Mouse (Mus musculus) cerebellum, adult 11-12 months (tissue): ENCODE data around the gene Rgp1.
"Not testable (repeated sequence)": the region's sequence is repeated elsewhere in the genome, so short reads cannot be mapped to it uniquely, and the experiment has no call there.

Experiments
- DNase-seq: peaks from one replicate; pipeline ENCODE4 v3.0.0; 2022

Gene Rgp1

DNA sequence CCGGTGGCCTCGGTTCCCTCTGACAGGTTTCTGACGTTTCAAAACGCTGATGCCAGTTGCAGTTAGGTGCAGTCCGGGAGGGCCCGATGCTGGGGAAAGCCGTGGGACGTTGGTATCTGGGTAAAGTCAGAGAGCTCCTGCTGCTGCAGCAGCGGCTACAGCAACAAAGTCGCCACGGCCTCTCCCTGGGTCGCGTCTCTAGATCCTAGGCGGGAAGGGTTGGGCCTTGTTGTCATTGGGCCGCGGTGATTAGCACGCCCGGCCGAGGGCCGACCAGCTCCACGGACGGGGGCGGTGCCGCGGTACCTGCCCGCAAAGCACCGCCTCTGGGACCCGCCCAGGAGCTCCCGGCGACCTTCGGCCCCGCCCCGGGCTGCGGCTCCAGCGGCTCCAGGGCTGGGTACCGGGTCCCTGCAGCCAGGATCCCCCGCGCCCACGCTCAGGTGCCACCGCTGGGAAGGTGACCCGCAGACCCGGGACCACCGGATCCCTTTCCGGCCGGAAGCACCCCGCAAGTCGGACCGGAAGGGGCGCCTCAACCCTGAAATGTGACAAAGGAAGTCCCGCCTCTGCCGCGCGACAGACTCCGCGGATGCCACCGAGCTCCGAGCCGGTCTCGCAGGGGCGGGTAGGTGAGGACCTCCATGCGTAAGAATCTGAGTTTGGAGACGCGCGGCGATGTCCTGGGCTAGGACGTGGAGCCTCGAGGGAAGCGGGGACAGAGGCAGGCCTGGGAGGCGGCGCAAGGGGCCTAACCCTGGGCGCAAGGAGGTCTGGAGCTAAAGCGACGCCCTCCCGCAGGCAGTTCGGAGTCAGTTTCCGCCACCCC is at the start of gene Rgp1, which contains the start of gene Gba2:
Gene Rgp1 (plus strand): TSS at position 340 of the 829 bp plus-strand sequence.
Gene Gba2 (minus strand): TSS at position 498 of the 829 bp plus-strand sequence.
- peak; percentile 88 for DNase-seq

- no peak for DNase-seq
Measured at GRCm38 (mm10) chr4:43530081-43530501, 48.4 kb upstream of the Rgp1 start.

DNA sequence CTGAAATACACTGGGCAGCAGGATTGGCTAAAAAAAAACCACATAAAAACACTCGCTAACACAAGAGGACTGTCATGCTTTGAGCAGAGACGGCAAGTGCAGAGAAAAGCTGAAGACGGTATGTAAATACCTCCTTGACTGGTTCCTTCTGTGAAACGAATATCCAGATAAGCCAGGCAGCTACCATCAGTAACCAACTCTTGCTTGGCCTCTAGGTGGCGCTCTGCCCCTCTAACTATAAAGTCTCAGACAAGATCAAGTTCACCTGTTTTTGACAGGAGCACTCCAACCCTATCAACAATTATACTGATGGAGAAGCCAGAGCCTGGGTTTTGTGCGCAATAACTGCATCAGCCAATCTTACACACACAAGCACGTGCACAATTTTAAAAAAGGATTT is 47.9 kb upstream of the Rgp1 start:
- peak; percentile 62 for DNase-seq

DNA sequence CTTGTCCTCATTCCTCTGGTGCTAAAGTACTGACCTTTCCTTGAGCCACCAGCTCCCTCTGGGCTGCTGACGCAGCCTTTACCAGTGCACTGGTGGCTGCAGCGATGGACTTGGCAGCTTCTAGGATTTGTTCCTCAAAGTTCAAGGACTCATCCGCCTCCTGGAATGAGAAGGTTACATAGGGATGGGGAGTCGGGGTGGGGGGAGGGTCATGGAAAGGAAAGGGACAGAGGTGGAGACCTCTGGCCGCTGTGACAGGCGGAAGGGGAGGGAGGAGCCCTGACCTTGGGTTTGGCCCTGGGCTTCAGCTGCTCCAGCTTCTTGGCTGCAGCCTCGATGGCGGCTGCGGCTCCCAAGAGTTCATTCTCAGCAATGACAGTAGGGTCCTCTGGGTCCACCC is 45.2 kb upstream of the Rgp1 start:
- DNase-seq = no peak

- no peak for DNase-seq
Measured at GRCm38 (mm10) chr4:43535628-43536027, 42.9 kb upstream of the Rgp1 start.

GRCm38 (mm10) chr4:43536031-43536430 is 42.5 kb upstream of the Rgp1 start:
- DNase-seq = no peak

GRCm38 (mm10) chr4:43542044-43542443 is 36.5 kb upstream of the Rgp1 start:
- DNase-seq = no peak

- no peak for DNase-seq
Measured at GRCm38 (mm10) chr4:43546375-43547047, 32.0 kb upstream of the Rgp1 start.

DNA sequence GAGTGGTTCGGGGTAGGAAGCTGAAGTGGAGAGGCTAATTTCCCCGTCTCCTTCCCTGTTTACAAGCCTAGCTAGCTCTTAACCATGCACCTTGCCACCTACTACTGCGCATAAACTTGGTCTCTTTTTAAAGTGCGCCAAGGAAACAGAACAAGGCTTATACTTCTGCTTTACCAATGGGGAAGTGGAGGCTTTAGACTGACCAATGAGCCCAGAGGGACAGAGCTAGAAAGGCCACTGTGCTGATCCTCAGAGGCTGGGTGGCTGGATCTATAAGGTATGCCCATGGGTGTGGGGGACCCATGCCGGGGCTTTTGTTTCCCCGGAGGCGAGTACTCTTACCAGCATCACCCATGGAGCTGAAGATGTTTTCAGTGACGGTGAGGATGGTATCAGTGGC is 31.4 kb upstream of the Rgp1 start:
- no peak for DNase-seq

DNA sequence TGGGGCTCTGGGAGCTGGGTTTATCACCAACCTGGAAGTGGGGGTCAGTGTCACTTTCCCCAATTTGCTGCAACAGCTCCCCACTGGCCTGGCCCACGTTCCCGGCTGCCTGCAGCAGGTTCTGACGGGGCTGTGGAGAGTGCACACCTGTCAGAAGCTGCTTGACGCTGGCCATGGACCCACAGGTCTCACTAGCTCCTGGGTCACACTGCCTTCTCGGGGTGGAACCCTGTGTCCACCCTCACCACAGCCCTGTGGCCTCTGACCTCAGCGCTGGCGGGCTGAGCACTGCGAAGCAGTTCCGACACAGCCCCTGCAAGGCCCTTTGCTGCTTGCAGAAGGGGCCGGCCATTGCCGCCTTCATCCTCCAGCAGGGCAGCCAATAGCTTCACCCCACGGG is 29.5 kb upstream of the Rgp1 start:
- DNase-seq = no peak

DNA sequence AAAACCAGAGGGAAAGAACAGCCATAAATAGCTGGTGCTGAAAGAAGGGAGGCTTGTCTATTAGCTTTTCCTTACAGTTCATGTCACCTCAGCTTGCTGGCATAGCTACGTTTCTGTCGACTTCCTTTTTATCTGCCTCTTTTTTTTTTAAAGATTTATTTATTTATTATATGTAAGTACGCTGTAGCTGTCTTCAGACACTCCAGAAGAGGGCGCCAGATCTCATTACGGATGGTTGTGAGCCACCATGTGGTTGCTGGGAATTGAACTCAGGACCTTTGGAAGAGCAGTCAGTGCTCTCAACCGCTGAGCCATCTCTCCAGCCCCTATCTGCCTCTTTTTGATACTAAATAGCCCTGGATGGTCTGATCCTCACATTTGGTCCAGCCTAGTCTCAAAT is 26.7 kb upstream of the Rgp1 start:
- DNase-seq = not testable (repeated sequence)

- no peak for DNase-seq
Measured at GRCm38 (mm10) chr4:43552437-43552836, 26.1 kb upstream of the Rgp1 start.

GRCm38 (mm10) chr4:43553891-43554290 is 24.6 kb upstream of the Rgp1 start:
- DNase-seq = no peak

- DNase-seq = no peak
Measured at GRCm38 (mm10) chr4:43555926-43556325, 22.6 kb upstream of the Rgp1 start.

DNA sequence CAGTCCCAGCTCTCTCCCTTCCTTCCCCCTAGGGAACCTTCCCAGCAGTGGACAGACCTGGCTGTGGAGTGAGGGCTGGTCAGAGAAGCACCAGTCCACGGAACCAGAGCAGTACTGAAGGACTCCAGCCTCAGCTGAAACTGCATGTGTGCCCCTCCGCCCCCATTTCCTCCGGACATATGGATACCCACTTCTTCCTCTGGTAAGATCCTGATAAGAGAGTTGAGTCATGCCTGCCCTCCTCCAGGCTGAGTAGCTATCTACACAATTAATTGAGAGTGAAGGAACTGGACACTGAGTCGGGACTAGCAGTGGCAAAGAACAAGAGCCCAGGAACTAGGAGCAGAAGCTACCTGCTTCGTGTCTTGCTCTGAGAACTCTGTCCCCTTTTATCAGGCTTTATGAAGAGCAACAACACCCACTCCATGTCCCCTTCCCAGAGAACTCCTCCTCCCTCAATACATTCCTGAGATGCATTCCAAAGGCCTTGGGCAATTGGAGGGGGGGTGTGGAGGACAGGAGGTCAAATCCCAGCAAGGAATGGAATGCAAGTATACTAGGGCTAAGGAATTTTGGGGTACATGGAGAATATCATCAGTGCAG is 20.4 kb upstream of the Rgp1 start:
- DNase-seq = no peak

GRCm38 (mm10) chr4:43558631-43559356 is 19.7 kb upstream of the Rgp1 start:
- DNase-seq = no peak

DNA sequence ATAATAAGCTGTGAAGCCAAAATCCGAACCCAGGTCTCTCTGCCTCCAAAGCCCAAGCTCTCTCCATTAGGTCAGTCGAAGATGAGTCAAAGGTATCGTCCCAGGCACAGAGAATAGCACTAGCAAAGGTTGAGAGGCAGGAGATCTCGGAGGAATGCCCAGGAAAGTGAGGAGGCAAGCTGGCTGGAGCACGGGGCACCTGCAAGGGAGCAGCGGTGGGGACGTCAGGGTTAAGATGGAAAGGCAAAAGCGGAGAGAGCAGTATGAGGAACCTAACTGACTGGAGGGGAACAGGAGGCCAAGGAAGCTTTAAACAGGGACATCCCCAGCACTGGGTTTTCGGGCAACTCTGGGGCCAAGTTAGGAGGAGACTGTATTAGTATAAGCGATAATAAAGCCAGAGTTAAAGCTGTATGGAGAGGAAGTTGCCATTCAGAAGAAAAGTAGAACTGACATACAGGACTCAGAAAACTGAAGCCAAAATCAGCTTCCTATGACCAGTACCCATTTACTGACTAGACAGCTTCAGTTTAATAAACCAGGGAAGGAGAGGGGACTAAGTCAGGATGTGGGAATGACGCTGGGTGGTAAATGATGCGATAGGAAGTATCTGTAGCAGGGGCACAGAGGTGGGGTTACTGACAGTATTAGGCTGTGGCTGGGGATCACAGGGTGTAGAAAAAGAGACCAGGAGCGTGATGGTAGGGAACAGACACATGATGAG is 18.8 kb upstream of the Rgp1 start:
- no peak for DNase-seq

DNA sequence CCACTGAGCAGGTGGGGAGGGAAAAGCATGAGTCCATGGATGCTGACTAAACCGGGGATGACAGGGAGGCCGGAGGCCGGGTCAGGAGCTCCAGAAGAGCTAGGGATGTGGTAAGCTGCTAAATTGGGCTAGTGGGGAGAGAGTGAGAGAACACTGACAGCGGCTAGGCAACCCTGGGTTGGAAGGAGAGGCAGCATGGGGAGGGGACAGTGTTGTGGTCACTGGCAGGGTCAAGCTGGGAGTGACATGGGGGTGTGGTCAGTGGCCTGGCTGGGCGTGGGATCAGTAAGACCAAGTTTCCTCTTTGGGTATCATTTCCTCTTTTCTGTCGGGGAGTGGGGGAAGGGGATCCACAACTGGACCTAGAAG is 18.3 kb upstream of the Rgp1 start:
- DNase-seq = no peak

- DNase-seq = no peak
Measured at GRCm38 (mm10) chr4:43560976-43561375, 17.5 kb upstream of the Rgp1 start.

DNA sequence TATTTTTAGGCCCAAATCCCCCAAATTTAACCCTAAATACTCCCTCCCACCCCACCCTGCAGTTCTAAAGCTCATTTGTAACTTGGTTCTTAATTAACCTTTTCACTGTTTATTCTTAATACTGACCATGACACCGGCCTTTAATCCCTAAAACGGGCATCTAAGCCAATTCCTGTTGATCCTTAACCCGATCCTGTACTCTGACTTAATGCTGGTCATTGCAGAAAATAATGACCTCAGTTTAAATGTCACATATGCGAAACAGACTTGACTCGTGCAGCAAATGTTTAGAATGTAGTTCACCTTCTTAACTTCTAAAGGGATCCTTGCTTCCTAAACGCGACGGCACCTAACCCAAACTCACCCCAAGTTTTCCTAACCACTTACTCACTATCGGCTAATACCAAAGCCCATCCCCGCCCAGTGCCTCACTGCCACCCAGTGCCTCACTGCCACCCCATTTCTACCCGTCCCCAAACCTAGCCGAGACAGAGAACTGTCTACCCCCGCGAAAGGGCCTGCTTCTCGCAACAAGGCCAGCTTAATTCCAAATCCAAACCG is 17.0 kb upstream of the Rgp1 start:
- DNase-seq = no peak

DNA sequence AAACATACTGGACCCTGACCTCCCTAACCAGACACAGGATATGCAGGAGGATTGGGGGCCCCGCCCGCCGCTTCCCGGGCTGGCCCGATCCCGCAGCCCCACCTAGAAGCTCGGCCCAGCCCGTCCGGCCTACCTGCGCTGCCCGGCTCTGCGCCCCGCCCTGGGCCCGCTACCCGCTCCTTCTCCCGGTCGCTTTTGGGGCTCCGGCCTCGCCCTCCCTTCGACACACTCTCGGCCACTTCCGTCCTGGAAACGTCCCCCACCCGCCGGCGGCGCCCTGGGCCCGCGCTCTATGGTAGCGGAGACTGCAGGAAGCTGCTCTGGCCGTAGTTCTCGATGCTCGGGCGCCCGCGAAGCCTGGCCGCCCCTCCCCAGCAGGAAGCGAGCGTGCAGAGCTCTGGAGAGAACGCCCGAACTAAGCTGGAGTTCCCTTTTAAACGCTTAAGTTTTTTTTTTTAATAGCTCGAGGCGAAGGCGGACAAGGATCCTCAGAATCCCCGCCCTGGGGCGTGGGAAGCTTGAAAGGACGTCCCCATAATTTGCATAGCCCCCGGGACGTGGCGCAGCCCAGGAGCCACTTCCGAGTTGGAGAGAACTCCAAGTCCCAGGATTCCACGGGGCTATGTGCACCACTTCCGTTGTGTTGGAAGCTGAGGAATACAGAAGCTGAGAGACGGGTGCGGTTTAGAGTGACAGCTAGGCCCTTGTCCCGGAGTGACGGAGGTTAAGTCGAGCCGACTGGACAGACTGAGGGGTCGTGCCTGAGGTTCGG is 16.3 kb upstream of the Rgp1 start, which contains the start of the genes Creb3 and Tln1:
Gene Creb3 (plus strand): TSS at position 336 of the 772 bp plus-strand sequence.
Gene Tln1 (minus strand): TSS at position 695 of the 772 bp plus-strand sequence.
- DNase-seq = peak; percentile 92
